Mouse (Mus musculus) macrophage (primary cell): ENCODE data around the gene Foxd2. TPM values are rescaled to one million over a fixed set of nuclear protein-coding genes. Genes with fewer than 3 reads are reported as not detected.

ENCODE experiments used
- H3K27ac ChIP-seq: fragments of 350-480 bp; formaldehyde crosslinking; 2 replicates; pipeline ENCODE4 v1.9.0; 2021
- H3K36me3 ChIP-seq: fragments of 350-480 bp; formaldehyde crosslinking; 2 replicates; pipeline ENCODE4 v1.9.0; 2021; ENCODE audit errors: inconsistent target
- H3K4me3 ChIP-seq: fragments of 350-480 bp; formaldehyde crosslinking; 2 replicates; pipeline ENCODE4 v1.9.0; 2021; ENCODE audit errors: inconsistent target
- H3K79me2 ChIP-seq: fragments of 350-480 bp; formaldehyde crosslinking; 2 replicates; pipeline ENCODE4 v1.9.0; 2021; ENCODE audit errors: inconsistent target
- WGBS: methylation state at CpG from one replicate; pipeline ENCODE4 v1.1.7; 2026; ENCODE audit warnings: inconsistent platforms; ENCODE audit not compliant: missing documents; 5-methylcytosine and 5-hydroxymethylcytosine counted together
- polyA plus RNA-seq: library from polyadenylated mRNA; stranded (reverse); fragments of 250-400 nt; gene quantifications from 3 replicates; pipeline ENCODE4 v1.2.4, GENCODE M21; 2018; ENCODE audit warnings: inconsistent platforms

Foxd2 gene
- polyA plus RNA-seq, 1 experiment from 2014 or later, result 0.37 TPM

GRCm38 (mm10) chr4:114929155-114929554 is 20.5 kb upstream of the Foxd2 start:
- Histone ChIP-seq H3K79me2 (no peaks in the 10 kb centered on the region), H3K36me3 (no peaks in the 10 kb centered on the region)
- WGBS, result 87% methylated on average over 15 of the region's 15 CpGs

GRCm38 (mm10) chr4:114925917-114926312 is 17.2 kb upstream of the Foxd2 start, which contains the start of gene Foxe3:
TSS of gene Foxe3 (minus strand) at chr4:114926013.
- H3K27ac ChIP-seq, result no peak within 1 kb of the TSS
- 5% methylated on average over 24 of the region's 25 CpGs for WGBS
- H3K79me2 ChIP-seq, result no peaks in the 10 kb centered on the region
- no peak within 1 kb of the TSS for H3K4me3 ChIP-seq
- H3K36me3 ChIP-seq, result no peaks in the 10 kb centered on the region

More at GRCm38 (mm10) chr4:114929155-114929554, 20.5 kb upstream of the Foxd2 start:
- Histone ChIP-seq H3K27ac (no peak overlapping the region), H3K4me3 (no peak overlapping the region)

GRCm38 (mm10) chr4:114924971-114925916 is 16.6 kb upstream of the Foxd2 start:
- no peak overlapping the region for H3K4me3 ChIP-seq
- H3K27ac ChIP-seq, result no peak overlapping the region
- H3K36me3 ChIP-seq, result no peaks in the 10 kb centered on the region
- 1% methylated on average over 93 of the region's 125 CpGs for WGBS
- H3K79me2 ChIP-seq, result no peaks in the 10 kb centered on the region

- no peak overlapping the region for H3K4me3 ChIP-seq
- H3K79me2 ChIP-seq, result no peaks in the 10 kb centered on the region
- 73% methylated on average over 2 of the region's 2 CpGs for WGBS
- no peaks in the 10 kb centered on the region for H3K36me3 ChIP-seq
- no peak overlapping the region for H3K27ac ChIP-seq
Observed at GRCm38 (mm10) chr4:114917091-114917490, 8.4 kb upstream of the Foxd2 start.

- Histone ChIP-seq H3K4me3 (no peak overlapping the region), H3K79me2 (no peaks in the 10 kb centered on the region), H3K27ac (no peak overlapping the region), H3K36me3 (no peaks in the 10 kb centered on the region)
- WGBS, result 96% methylated on average over 4 of the region's 4 CpGs
Observed at GRCm38 (mm10) chr4:114916056-114916455, 7.4 kb upstream of the Foxd2 start.

GRCm38 (mm10) chr4:114913594-114913962 is 4.9 kb upstream of the Foxd2 start:
- Histone ChIP-seq H3K36me3 (no peaks in the 10 kb centered on the region), H3K4me3 (no peak overlapping the region), H3K79me2 (no peaks in the 10 kb centered on the region), H3K27ac (no peak overlapping the region)
- WGBS, result 70% methylated on average over 13 of the region's 13 CpGs

- WGBS, result 92% methylated on average over 35 of the region's 35 CpGs
- Histone ChIP-seq H3K27ac (no peak overlapping the region), H3K4me3 (no peak overlapping the region), H3K79me2 (no peaks in the 10 kb centered on the region), H3K36me3 (no peaks in the 10 kb centered on the region)
Observed at GRCm38 (mm10) chr4:114912705-114913593, 4.3 kb upstream of the Foxd2 start.

GRCm38 (mm10) chr4:114909602-114910484 is 1.2 kb upstream of the Foxd2 start:
- H3K27ac ChIP-seq, result no peak overlapping the region
- H3K36me3 ChIP-seq, result no peaks in the 10 kb centered on the region
- WGBS, result 9% methylated on average over 20 of the region's 20 CpGs
- peak overlapping the region; percentile 39 for H3K4me3 ChIP-seq
- H3K79me2 ChIP-seq, result no peaks in the 10 kb centered on the region

GRCm38 (mm10) chr4:114907951-114908828 is 483 bp downstream of the Foxd2 start:
- Histone ChIP-seq H3K4me3 (peak overlapping the region; percentile 9; the same call in 1 of the 2 replicates), H3K36me3 (no peaks in the 10 kb centered on the region), H3K79me2 (no peaks in the 10 kb centered on the region), H3K27ac (no peak overlapping the region)
- WGBS, result 2% methylated on average over 98 of the region's 103 CpGs

- 25% methylated on average over 74 of the region's 74 CpGs for WGBS
Observed at GRCm38 (mm10) chr4:114907056-114907917, 1.4 kb downstream of the Foxd2 start.

GRCm38 (mm10) chr4:114905969-114906680 is 2.5 kb downstream of the Foxd2 start:
- no peaks in the 10 kb centered on the region for H3K36me3 ChIP-seq
- H3K27ac ChIP-seq, result no peak overlapping the region
- H3K4me3 ChIP-seq, result no peak overlapping the region
- WGBS, result 89% methylated on average over 7 of the region's 10 CpGs
- H3K79me2 ChIP-seq, result no peaks in the 10 kb centered on the region

More at GRCm38 (mm10) chr4:114907056-114907917, 1.4 kb downstream of the Foxd2 start:
- no peak overlapping the region for H3K4me3 ChIP-seq
- no peaks in the 10 kb centered on the region for H3K79me2 ChIP-seq
- H3K27ac ChIP-seq, result no peak overlapping the region
- H3K36me3 ChIP-seq, result no peaks in the 10 kb centered on the region

- H3K4me3 ChIP-seq, result no peak overlapping the region
- WGBS, result 89% methylated on average over 3 of the region's 3 CpGs
Observed at GRCm38 (mm10) chr4:114905501-114905900, 3.2 kb downstream of the Foxd2 start.

More at GRCm38 (mm10) chr4:114905501-114905900, 3.2 kb downstream of the Foxd2 start:
- Histone ChIP-seq H3K36me3 (no peaks in the 10 kb centered on the region), H3K79me2 (no peaks in the 10 kb centered on the region), H3K27ac (no peak overlapping the region)
